Mouse (Mus musculus): Measurements from ENCODE around the gene Hoxb2. TPM values are rescaled to one million over a fixed set of nuclear protein-coding genes. Genes with fewer than 3 reads are reported as not detected.

The Hoxb2 gene
- polyA plus RNA-seq, 1 experiment from 2014 or later: 0.10 TPM

DNA sequence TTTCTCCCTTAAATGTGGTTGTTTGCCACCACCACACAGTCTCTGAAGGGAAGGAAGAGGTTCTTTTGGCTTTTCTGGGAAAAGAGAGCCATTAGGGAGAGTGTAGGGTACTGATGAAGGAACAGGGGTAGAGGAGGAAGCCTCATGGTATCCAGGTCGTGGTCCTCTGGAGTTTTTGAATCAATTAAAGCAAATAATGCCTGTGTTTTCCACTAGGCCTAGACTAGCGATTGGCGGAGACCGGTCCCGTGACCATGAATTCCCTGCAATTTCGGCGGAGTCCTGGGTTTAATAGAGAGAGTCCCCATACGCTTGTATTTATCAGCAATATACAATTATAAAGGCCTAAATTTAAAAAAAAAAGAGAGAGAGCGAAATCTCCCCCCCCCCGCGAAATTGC lies 987 bp downstream of the Hoxb2 start:
- DNase-seq (ENCODE audit: low spot score): peak; percentile 40
- H3K9me3 ChIP-seq (replicated peaks): no peaks in the 10 kb centered on the region
- H3K27ac ChIP-seq (replicated peaks): no peak overlapping the region
- no peak overlapping the region for H3K4me3 ChIP-seq
- no peaks in the 10 kb centered on the region for H3K36me3 ChIP-seq
- peaks cover 100% of the 10 kb centered on the region for H3K27me3 ChIP-seq (ENCODE audit: low read depth, poor library complexity, severe bottlenecking)
- WGBS: 4% methylated on average over 11 of the region's 11 CpGs
- H3K4me1 ChIP-seq: peaks cover 17% of the 10 kb centered on the region

GRCm38 (mm10) chr11:96351831-96352230 lies 1.5 kb downstream of the Hoxb2 start:
- Histone ChIP-seq H3K27ac (replicated peaks) (no peak overlapping the region), H3K27me3 (ENCODE audit: low read depth, poor library complexity, severe bottlenecking) (peaks cover 100% of the 10 kb centered on the region), H3K4me3 (no peak overlapping the region; the same call in 1 of the 2 replicates), H3K9me3 (replicated peaks) (no peaks in the 10 kb centered on the region), H3K36me3 (no peaks in the 10 kb centered on the region), H3K4me1 (peaks cover 17% of the 10 kb centered on the region)
- under 1% methylated on average over 22 of the region's 22 CpGs for WGBS
- DNase-seq (ENCODE audit: low spot score): peak; percentile 47

- H3K36me3 ChIP-seq: no peaks in the 10 kb centered on the region
- no peak overlapping the region for H3K27ac ChIP-seq (replicated peaks)
- WGBS: under 1% methylated on average over 75 of the region's 75 CpGs
- peaks cover 100% of the 10 kb centered on the region for H3K27me3 ChIP-seq (ENCODE audit: low read depth, poor library complexity, severe bottlenecking)
- H3K9me3 ChIP-seq (replicated peaks): no peaks in the 10 kb centered on the region
- peak; percentile 81 for DNase-seq (ENCODE audit: low spot score)
- H3K4me1 ChIP-seq: peaks cover 17% of the 10 kb centered on the region
- peak overlapping the region; percentile 40 for H3K4me3 ChIP-seq
These were observed 2.6 kb downstream of the Hoxb2 start for GRCm38 (mm10) chr11:96352691-96353521.

DNA sequence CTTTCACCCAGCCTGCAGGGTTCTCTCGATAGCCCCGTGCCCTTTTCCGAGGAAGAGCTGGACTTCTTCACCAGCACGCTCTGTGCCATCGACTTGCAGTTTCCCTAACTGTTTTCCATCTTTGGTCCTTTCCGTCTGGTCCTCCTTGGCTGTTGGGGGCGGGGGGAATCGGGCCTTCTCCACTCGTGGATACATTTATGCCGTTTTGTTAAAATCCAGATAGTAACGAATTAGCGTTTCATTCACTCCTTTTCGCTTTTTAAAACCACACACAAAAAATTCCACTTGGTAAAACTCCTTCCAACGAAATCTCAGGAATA lies 3.2 kb downstream of the Hoxb2 start:
- Histone ChIP-seq H3K27me3 (ENCODE audit: low read depth, poor library complexity, severe bottlenecking) (peaks cover 100% of the 10 kb centered on the region), H3K4me1 (peaks cover 17% of the 10 kb centered on the region), H3K36me3 (no peaks in the 10 kb centered on the region), H3K4me3 (peak overlapping the region; percentile 40; the same call in 1 of the 2 replicates), H3K9me3 (replicated peaks) (no peaks in the 10 kb centered on the region), H3K27ac (replicated peaks) (no peak overlapping the region)
- WGBS: 1% methylated on average over 14 of the region's 14 CpGs
- no peak for DNase-seq (ENCODE audit: low spot score)

- WGBS: 2% methylated on average over 8 of the region's 8 CpGs
- peak; percentile 63 for DNase-seq (ENCODE audit: low spot score)
- H3K27ac ChIP-seq (replicated peaks): no peak overlapping the region
- peaks cover 17% of the 10 kb centered on the region for H3K4me1 ChIP-seq
- no peaks in the 10 kb centered on the region for H3K36me3 ChIP-seq
- peak overlapping the region; percentile 45 for H3K4me3 ChIP-seq
- H3K9me3 ChIP-seq (replicated peaks): no peaks in the 10 kb centered on the region
- H3K27me3 ChIP-seq (ENCODE audit: low read depth, poor library complexity, severe bottlenecking): peaks cover 100% of the 10 kb centered on the region
These were observed 3.6 kb downstream of the Hoxb2 start for GRCm38 (mm10) chr11:96353939-96354338.

DNA sequence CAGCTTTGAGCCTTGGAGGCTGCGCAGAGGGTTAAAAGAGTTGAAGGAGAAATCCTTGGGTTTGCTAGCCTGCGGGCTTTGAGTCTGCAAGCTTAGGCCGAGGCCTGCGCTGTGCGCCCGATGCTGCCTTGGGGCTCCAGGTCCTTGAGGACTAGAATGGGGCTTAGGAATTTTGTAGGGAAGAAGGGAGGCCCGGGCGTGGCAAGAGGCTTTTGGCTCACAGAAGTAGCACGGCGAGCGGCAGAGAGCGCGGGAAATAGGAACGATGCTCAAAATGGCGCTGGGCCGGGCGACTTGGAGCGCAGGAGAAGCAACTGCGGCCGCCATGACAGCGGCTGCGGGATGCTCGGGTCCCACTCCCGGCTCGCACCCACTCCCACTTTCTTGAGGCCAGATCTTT lies 4.1 kb downstream of the Hoxb2 start:
- Histone ChIP-seq H3K9me3 (replicated peaks) (no peaks in the 10 kb centered on the region), H3K27me3 (ENCODE audit: low read depth, poor library complexity, severe bottlenecking) (peaks cover 100% of the 10 kb centered on the region), H3K27ac (replicated peaks) (no peak overlapping the region; the same call in 1 of the 2 replicates), H3K4me1 (peaks cover 17% of the 10 kb centered on the region), H3K4me3 (peak overlapping the region; percentile 45), H3K36me3 (no peaks in the 10 kb centered on the region)
- DNase-seq (ENCODE audit: low spot score): peak; percentile 75
- WGBS: under 1% methylated on average over 25 of the region's 25 CpGs

GRCm38 (mm10) chr11:96354801-96355311 lies 4.5 kb downstream of the Hoxb2 start:
- no peaks in the 10 kb centered on the region for H3K9me3 ChIP-seq (replicated peaks)
- 1% methylated on average over 9 of the region's 9 CpGs for WGBS
- no peak overlapping the region for H3K27ac ChIP-seq (replicated peaks)
- peaks cover 17% of the 10 kb centered on the region for H3K4me1 ChIP-seq
- no peaks in the 10 kb centered on the region for H3K36me3 ChIP-seq
- DNase-seq (ENCODE audit: low spot score): no peak
- peak overlapping the region; percentile 45 for H3K4me3 ChIP-seq
- peaks cover 100% of the 10 kb centered on the region for H3K27me3 ChIP-seq (ENCODE audit: low read depth, poor library complexity, severe bottlenecking)

- WGBS: 1% methylated on average over 5 of the region's 5 CpGs
- no peak for DNase-seq (ENCODE audit: low spot score)
- peaks cover 6% of the 10 kb centered on the region; the same call in 1 of the 2 replicates for H3K4me1 ChIP-seq
- no peaks in the 10 kb centered on the region for H3K36me3 ChIP-seq
- H3K27me3 ChIP-seq (ENCODE audit: low read depth, poor library complexity, severe bottlenecking): peaks cover 100% of the 10 kb centered on the region
- H3K27ac ChIP-seq (replicated peaks): no peak overlapping the region
- no peak overlapping the region for H3K4me3 ChIP-seq
- no peaks in the 10 kb centered on the region for H3K9me3 ChIP-seq (replicated peaks)
These were observed 13.5 kb downstream of the Hoxb2 start for GRCm38 (mm10) chr11:96363807-96364206.

GRCm38 (mm10) chr11:96365441-96366091 lies 15.2 kb downstream of the Hoxb2 start, which contains the start of gene Hoxb1:
Hoxb1 (plus strand) TSS chr11:96365752.
- Histone ChIP-seq H3K9me3 (replicated peaks) (no peaks in the 10 kb centered on the region), H3K4me1 (peaks cover 6% of the 10 kb centered on the region; the same call in 1 of the 2 replicates), H3K27me3 (ENCODE audit: low read depth, poor library complexity, severe bottlenecking) (peaks cover 100% of the 10 kb centered on the region), H3K4me3 (no peak within 1 kb of the TSS), H3K36me3 (no peaks in the 10 kb centered on the region), H3K27ac (replicated peaks) (no peak within 1 kb of the TSS)
- DNase-seq (ENCODE audit: low spot score): peak; percentile 37
- WGBS: under 1% methylated on average over 26 of the region's 26 CpGs

GRCm38 (mm10) chr11:96366092-96367041 lies 16.0 kb downstream of the Hoxb2 start:
- Histone ChIP-seq H3K27ac (replicated peaks) (no peak overlapping the region), H3K9me3 (replicated peaks) (no peaks in the 10 kb centered on the region), H3K4me3 (no peak overlapping the region), H3K4me1 (peaks cover 6% of the 10 kb centered on the region; the same call in 1 of the 2 replicates), H3K36me3 (no peaks in the 10 kb centered on the region), H3K27me3 (ENCODE audit: low read depth, poor library complexity, severe bottlenecking) (peaks cover 100% of the 10 kb centered on the region)
- WGBS: 2% methylated on average over 47 of the region's 47 CpGs
- no peak for DNase-seq (ENCODE audit: low spot score)

DNA sequence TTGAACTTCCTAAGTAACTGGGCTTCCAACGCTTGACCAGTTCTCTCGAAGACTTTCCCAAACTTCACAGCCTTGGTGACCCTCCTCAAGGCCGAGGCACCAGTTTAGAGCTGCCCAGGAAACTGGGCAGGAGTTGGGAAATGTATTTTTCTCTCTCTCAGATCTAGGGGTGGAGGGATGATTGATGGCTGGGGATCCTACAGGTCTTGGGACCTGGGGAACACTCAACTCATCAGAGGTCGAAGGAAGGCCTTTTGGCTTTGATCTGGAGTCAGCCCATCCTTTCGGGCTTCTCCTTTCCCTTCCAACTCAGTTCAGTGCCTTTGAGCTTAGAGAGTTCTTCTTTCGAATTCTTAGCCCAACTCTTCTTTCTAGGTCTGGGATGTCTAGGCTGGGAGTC lies 16.8 kb downstream of the Hoxb2 start:
- WGBS: 11% methylated on average over 6 of the region's 6 CpGs
- no peak for DNase-seq (ENCODE audit: low spot score)
- H3K4me1 ChIP-seq: peaks cover 6% of the 10 kb centered on the region; the same call in 1 of the 2 replicates

DNA sequence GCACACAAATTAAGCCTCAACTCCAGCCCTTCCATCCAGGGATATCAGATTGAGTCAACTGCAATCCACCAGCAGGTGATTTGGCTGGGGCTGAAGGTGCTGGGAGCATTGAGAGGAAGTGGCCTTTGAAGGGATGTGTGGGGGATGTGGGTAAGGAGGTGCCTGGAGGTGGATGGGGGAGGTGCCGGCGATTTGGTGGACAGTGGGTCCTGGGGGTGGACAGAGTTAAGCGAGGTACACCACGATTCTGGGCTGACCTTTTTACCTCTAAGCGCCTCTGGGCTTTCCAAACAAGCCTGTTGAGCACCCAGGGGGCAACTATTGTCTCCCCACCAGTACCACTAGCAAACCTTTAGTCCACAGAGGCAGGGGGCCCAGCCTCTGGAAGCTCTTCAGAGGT lies 18.4 kb downstream of the Hoxb2 start:
- H3K4me3 ChIP-seq: no peak overlapping the region
- 3% methylated on average over 5 of the region's 5 CpGs for WGBS
- peaks cover 100% of the 10 kb centered on the region for H3K27me3 ChIP-seq (ENCODE audit: low read depth, poor library complexity, severe bottlenecking)
- H3K4me1 ChIP-seq: peaks cover 10% of the 10 kb centered on the region; the same call in 1 of the 2 replicates
- no peak overlapping the region for H3K27ac ChIP-seq (replicated peaks)
- DNase-seq (ENCODE audit: low spot score): no peak
- no peaks in the 10 kb centered on the region for H3K36me3 ChIP-seq
- H3K9me3 ChIP-seq (replicated peaks): no peaks in the 10 kb centered on the region

More for the DNA sequence above, 16.8 kb downstream of the Hoxb2 start:
- H3K27me3 ChIP-seq (ENCODE audit: low read depth, poor library complexity, severe bottlenecking): peaks cover 100% of the 10 kb centered on the region
- H3K27ac ChIP-seq (replicated peaks): no peak overlapping the region
- H3K36me3 ChIP-seq: no peaks in the 10 kb centered on the region
- H3K4me3 ChIP-seq: no peak overlapping the region
- no peaks in the 10 kb centered on the region for H3K9me3 ChIP-seq (replicated peaks)
